Mouse (Mus musculus): ENCODE measurements at regions not wholly inside any gene's neighbourhood (a gene's known extent, or its start where the extent isn't known, plus 50 kb on each side); places are given as distances from the start of the nearest gene placed in this dataset.

DNA sequence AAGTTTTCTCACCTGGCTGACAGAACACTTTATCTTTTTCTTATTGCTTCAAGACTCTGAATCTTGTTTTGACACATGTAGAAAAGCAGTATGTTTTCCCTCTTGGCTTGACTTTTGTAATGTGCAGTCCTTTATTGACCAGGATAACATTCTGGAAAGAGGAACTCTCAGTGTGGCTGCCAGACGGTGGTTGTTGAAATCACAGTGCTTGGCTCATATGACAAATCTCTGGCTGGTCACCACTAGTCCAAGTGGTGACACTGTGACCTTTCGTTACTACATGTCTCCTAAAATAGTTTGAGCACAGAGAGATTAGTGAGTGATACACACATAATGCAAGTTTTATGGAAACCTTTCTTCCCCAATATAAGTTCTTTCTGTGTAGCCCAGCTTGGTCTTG lies 97.1 kb upstream of the Gm6793 start:
- no peak for TF ChIP-seq CTCF (IDR thresholded peaks at IDR 0.05; ENCODE audit: borderline replicate concordance, insufficient read depth, low read length)
- no peak for TF ChIP-seq POLR2A (IDR thresholded peaks at IDR 0.05; ENCODE audit: low read depth, low read length)
